Mouse (Mus musculus) lung, postnatal 0 days (tissue): Measurements from ENCODE around the gene Gdpgp1.

Experiments used
- CTCF ChIP-seq: IDR thresholded peaks from 2 replicates; pipeline ENCODE4 v1.5.1; 2016; ENCODE audit warnings: antibody characterized with exemption, mild to moderate bottlenecking
- EP300 ChIP-seq: IDR thresholded peaks from 2 replicates; pipeline ENCODE4 v1.6.1; 2016; ENCODE audit warnings: antibody characterized with exemption, mild to moderate bottlenecking, control low read depth

- TF ChIP-seq CTCF (no peak), EP300 (no peak)
Measured at GRCm38 (mm10) chr7:80205705-80206589, 26.7 kb upstream of the Gdpgp1 start.
